Mouse (Mus musculus): ENCODE data around the gene Sptbn4. TPM values are rescaled to one million over a fixed set of nuclear protein-coding genes. Genes with fewer than 3 reads are reported as not detected.

Sptbn4 gene
- polyA plus RNA-seq, 1 experiment from 2014 or later = 0.11 TPM

GRCm38 (mm10) chr7:27378431-27378830, 69.1 kb downstream of the Sptbn4 start:
- WGBS = 24% methylated on average over 4 of the region's 4 CpGs
- no peak overlapping the region for H3K4me3 ChIP-seq
- no peak overlapping the region for H3K4me2 ChIP-seq
- ATAC-seq (replicated peaks; ENCODE audit: insufficient number of reproducible peaks, insufficient read depth, low FRiP score, low read depth) = no peak
- 0 out of 2 replicates have a peak, but pooled peaks cover 3% of the 10 kb centered on the region for H3K4me1 ChIP-seq (replicated peaks)
- H3K27me3 ChIP-seq = peaks cover 59% of the 10 kb centered on the region
- H3K9me3 ChIP-seq (replicated peaks) = no peaks in the 10 kb centered on the region
- H3K27ac ChIP-seq = no peak overlapping the region
- H3K36me3 ChIP-seq = no peaks in the 10 kb centered on the region
- H3K9ac ChIP-seq = no peak overlapping the region

- Histone ChIP-seq H3K9ac (no peak overlapping the region), H3K4me1 (replicated peaks) (peaks cover 8% of the 10 kb centered on the region), H3K9me3 (replicated peaks) (no peaks in the 10 kb centered on the region), H3K27me3 (peaks cover 83% of the 10 kb centered on the region), H3K36me3 (no peaks in the 10 kb centered on the region), H3K4me2 (no peak overlapping the region), H3K4me3 (no peak overlapping the region), H3K27ac (no peak overlapping the region)
- 2% methylated on average over 22 of the region's 22 CpGs for WGBS
- no peak for ATAC-seq (replicated peaks; ENCODE audit: insufficient number of reproducible peaks, insufficient read depth, low FRiP score, low read depth)
These were observed 72.2 kb downstream of the Sptbn4 start for GRCm38 (mm10) chr7:27375274-27375673.

- peak overlapping the region; percentile 12; the same call in 1 of the 2 replicates for H3K4me3 ChIP-seq
- 5% methylated on average over 44 of the region's 44 CpGs for WGBS
- H3K4me1 ChIP-seq (replicated peaks) = peaks cover 15% of the 10 kb centered on the region
- ATAC-seq (replicated peaks; ENCODE audit: insufficient number of reproducible peaks, insufficient read depth, low FRiP score, low read depth) = no peak
- peaks cover 96% of the 10 kb centered on the region for H3K27me3 ChIP-seq
- no peak overlapping the region for H3K27ac ChIP-seq
- no peak overlapping the region for H3K9ac ChIP-seq
- H3K36me3 ChIP-seq = no peaks in the 10 kb centered on the region
- H3K4me2 ChIP-seq = peak overlapping the region; percentile 38
- H3K9me3 ChIP-seq (replicated peaks) = 0 out of 2 replicates have a peak, but pooled peaks cover 4% of the 10 kb centered on the region
These were observed 75.6 kb downstream of the Sptbn4 start for GRCm38 (mm10) chr7:27371715-27372462.

DNA sequence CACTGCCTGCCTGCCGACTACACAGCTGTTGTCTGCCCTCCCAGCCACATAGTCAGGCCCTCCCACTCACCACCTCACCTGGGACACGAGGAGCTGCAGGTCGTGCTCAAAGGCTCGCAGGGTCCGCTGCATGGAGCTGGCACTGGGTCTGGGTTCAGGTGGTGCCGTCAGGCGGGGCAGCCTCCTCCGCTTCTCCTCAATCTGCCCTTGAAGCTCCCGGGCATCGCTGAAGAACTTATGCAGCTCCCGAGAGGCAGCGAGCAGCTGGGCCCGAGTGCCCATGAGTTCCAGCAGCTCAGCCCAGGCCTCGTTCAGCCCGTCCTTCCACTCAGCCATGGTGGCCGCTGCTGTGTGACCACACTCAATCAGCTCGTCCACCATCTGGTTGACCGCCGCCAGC, 78.4 kb downstream of the Sptbn4 start:
- no peak overlapping the region for H3K4me3 ChIP-seq
- peaks cover 21% of the 10 kb centered on the region for H3K4me1 ChIP-seq (replicated peaks)
- WGBS = 80% methylated on average over 19 of the region's 19 CpGs
- no peaks in the 10 kb centered on the region for H3K36me3 ChIP-seq
- no peak overlapping the region for H3K4me2 ChIP-seq
- H3K9me3 ChIP-seq (replicated peaks) = 0 out of 2 replicates have a peak, but pooled peaks cover 4% of the 10 kb centered on the region
- ATAC-seq (replicated peaks; ENCODE audit: insufficient number of reproducible peaks, insufficient read depth, low FRiP score, low read depth) = no peak
- H3K27ac ChIP-seq = no peak overlapping the region
- peaks cover 100% of the 10 kb centered on the region for H3K27me3 ChIP-seq
- H3K9ac ChIP-seq = no peak overlapping the region

DNA sequence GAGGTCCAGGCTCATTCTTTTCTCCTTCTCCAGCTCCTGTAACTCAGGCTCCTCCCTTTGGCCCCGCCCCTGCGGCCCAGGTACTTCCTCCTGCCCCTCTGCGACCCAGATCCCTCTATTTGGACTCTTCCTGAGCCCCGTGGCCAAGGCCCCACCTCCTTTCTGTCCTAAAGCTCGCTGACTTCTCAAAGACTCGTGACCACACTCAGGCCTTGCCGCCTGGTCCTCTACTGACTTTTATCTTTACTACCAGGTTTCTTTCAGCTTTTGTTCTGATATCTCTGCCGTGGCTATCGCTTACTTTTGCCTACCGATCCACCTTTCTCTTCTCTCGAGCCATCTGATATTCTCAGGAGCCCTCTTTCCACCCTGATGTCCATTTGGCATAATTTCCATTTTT, 79.5 kb downstream of the Sptbn4 start:
- no peak overlapping the region for H3K27ac ChIP-seq
- H3K4me1 ChIP-seq (replicated peaks) = peaks cover 26% of the 10 kb centered on the region
- 0 out of 2 replicates have a peak, but pooled peaks cover 4% of the 10 kb centered on the region for H3K9me3 ChIP-seq (replicated peaks)
- 14% methylated on average over 11 of the region's 11 CpGs for WGBS
- peaks cover 100% of the 10 kb centered on the region for H3K27me3 ChIP-seq
- H3K36me3 ChIP-seq = no peaks in the 10 kb centered on the region
- no peak overlapping the region for H3K9ac ChIP-seq
- no peak for ATAC-seq (replicated peaks; ENCODE audit: insufficient number of reproducible peaks, insufficient read depth, low FRiP score, low read depth)
- H3K4me3 ChIP-seq = peak overlapping the region; percentile 7; the same call in 1 of the 2 replicates
- H3K4me2 ChIP-seq = peak overlapping the region; percentile 37; the same call in 1 of the 2 replicates

GRCm38 (mm10) chr7:27366082-27366844, 81.2 kb downstream of the Sptbn4 start:
- Histone ChIP-seq H3K27ac (no peak overlapping the region), H3K4me1 (replicated peaks) (peaks cover 25% of the 10 kb centered on the region), H3K4me3 (no peak overlapping the region), H3K9ac (no peak overlapping the region), H3K9me3 (replicated peaks) (0 out of 2 replicates have a peak, but pooled peaks cover 4% of the 10 kb centered on the region), H3K4me2 (no peak overlapping the region), H3K36me3 (no peaks in the 10 kb centered on the region), H3K27me3 (peaks cover 95% of the 10 kb centered on the region)
- ATAC-seq (replicated peaks; ENCODE audit: insufficient number of reproducible peaks, insufficient read depth, low FRiP score, low read depth) = no peak
- WGBS = 36% methylated on average over 21 of the region's 21 CpGs

DNA sequence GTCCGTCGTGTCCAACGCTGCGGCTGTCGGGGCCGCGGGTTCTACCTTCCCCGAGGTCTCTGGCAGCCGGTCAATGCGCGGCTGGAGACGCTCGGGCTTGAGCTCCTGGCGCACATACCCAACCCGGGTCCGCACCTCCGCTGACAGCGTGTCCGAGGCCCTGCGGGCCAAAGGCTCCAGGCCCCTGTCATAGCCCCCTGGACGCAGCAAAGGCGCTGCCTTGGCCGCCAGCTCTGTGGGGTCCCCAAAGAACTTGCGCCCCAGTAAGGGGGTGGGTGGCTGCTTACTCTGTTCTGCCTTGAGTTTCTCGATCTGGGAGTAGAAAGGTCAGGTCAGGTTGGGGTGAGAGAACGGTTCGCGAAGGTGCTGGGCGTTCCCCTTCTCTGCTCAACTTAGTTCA, 83.1 kb downstream of the Sptbn4 start:
- H3K4me3 ChIP-seq = 0 out of 2 replicates have a peak overlapping the region, but pooled peaks have one; percentile 9
- no peaks in the 10 kb centered on the region for H3K9me3 ChIP-seq (replicated peaks)
- H3K4me1 ChIP-seq (replicated peaks) = peaks cover 25% of the 10 kb centered on the region
- WGBS = 5% methylated on average over 29 of the region's 29 CpGs
- no peak overlapping the region for H3K27ac ChIP-seq
- H3K9ac ChIP-seq = no peak overlapping the region
- H3K4me2 ChIP-seq = peak overlapping the region; percentile 28
- H3K36me3 ChIP-seq = no peaks in the 10 kb centered on the region
- ATAC-seq (replicated peaks; ENCODE audit: insufficient number of reproducible peaks, insufficient read depth, low FRiP score, low read depth) = no peak
- H3K27me3 ChIP-seq = peaks cover 76% of the 10 kb centered on the region

DNA sequence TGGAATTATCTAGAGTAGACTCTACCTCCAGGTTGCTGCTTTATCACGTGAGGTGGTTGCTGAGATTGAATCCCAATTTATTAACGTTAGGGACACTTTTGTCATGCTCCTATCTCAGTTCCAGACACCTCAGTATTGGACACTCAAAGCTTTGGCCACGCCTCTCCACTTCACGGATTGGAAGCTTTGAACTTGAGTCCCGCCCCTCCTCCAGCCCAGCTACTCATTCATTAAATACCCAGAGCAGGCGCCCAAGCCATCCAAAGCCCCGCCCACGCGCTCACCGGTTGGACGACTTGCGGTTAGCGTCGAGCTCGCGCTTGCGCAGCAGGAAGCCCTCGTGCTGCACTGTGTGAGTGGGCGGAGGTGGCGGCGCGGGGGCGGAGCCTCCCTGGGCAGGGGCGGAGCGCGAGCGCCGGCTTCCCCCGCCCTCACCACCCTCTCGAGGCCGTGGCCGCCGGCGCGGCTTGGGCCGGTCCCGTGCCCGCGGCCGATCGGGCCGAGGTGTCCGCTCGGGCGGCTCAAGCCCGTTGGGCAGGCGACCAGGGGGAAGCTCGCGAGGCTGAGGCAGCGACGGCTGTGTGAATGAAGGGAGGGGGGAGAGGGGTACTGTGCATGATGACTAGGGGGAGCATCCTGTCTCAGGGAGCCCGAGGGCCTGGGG, 86.1 kb downstream of the Sptbn4 start:
- H3K4me3 ChIP-seq = peak overlapping the region; percentile 54
- peak overlapping the region; percentile 91 for H3K4me2 ChIP-seq
- WGBS = under 1% methylated on average over 52 of the region's 52 CpGs
- ATAC-seq (replicated peaks; ENCODE audit: insufficient number of reproducible peaks, insufficient read depth, low FRiP score, low read depth) = peak; percentile 94
- no peaks in the 10 kb centered on the region for H3K9me3 ChIP-seq (replicated peaks)
- H3K9ac ChIP-seq = peak overlapping the region; percentile 60
- no peak overlapping the region for H3K27ac ChIP-seq
- H3K36me3 ChIP-seq = no peaks in the 10 kb centered on the region
- peaks cover 47% of the 10 kb centered on the region for H3K27me3 ChIP-seq
- peaks cover 29% of the 10 kb centered on the region for H3K4me1 ChIP-seq (replicated peaks)

DNA sequence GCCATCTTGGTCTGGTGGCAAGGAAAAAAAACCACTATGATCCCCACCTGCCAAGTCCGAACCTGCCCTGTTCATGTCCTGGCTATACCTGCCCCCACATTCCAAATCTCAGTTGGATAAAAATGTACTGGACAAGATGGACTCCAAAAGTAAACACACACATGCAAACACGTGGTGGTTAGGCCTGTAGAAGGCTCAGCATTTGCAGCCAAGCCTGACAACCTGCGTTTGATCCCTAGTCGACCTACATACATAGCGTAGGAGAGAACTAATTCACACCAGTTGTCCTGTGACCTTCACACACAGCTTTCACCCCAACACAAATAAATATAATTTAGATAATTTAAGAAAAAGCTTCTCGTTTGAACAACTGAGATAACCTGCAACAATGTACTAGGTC, 86.7 kb downstream of the Sptbn4 start:
- peaks cover 27% of the 10 kb centered on the region for H3K4me1 ChIP-seq (replicated peaks)
- H3K27me3 ChIP-seq = peaks cover 40% of the 10 kb centered on the region
- peak overlapping the region; percentile 54 for H3K4me3 ChIP-seq
- no peaks in the 10 kb centered on the region for H3K36me3 ChIP-seq
- no peaks in the 10 kb centered on the region for H3K9me3 ChIP-seq (replicated peaks)
- ATAC-seq (replicated peaks; ENCODE audit: insufficient number of reproducible peaks, insufficient read depth, low FRiP score, low read depth) = no peak
- peak overlapping the region; percentile 91 for H3K4me2 ChIP-seq
- no peak overlapping the region for H3K27ac ChIP-seq
- H3K9ac ChIP-seq = no peak overlapping the region
- WGBS = 46% methylated on average over 6 of the region's 6 CpGs

GRCm38 (mm10) chr7:27359706-27360358, 87.7 kb downstream of the Sptbn4 start:
- H3K36me3 ChIP-seq = no peaks in the 10 kb centered on the region
- H3K4me2 ChIP-seq = no peak overlapping the region
- no peak for ATAC-seq (replicated peaks; ENCODE audit: insufficient number of reproducible peaks, insufficient read depth, low FRiP score, low read depth)
- no peak overlapping the region for H3K4me3 ChIP-seq
- H3K27me3 ChIP-seq = peaks cover 31% of the 10 kb centered on the region
- peaks cover 33% of the 10 kb centered on the region for H3K4me1 ChIP-seq (replicated peaks)
- WGBS = 81% methylated on average over 9 of the region's 9 CpGs
- no peaks in the 10 kb centered on the region for H3K9me3 ChIP-seq (replicated peaks)
- no peak overlapping the region for H3K27ac ChIP-seq
- H3K9ac ChIP-seq = no peak overlapping the region

- H3K4me1 ChIP-seq (replicated peaks) = peaks cover 36% of the 10 kb centered on the region
- H3K9ac ChIP-seq = no peak overlapping the region
- 69% methylated on average over 2 of the region's 2 CpGs for WGBS
- H3K36me3 ChIP-seq = no peaks in the 10 kb centered on the region
- ATAC-seq (replicated peaks; ENCODE audit: insufficient number of reproducible peaks, insufficient read depth, low FRiP score, low read depth) = no peak
- no peak overlapping the region for H3K4me3 ChIP-seq
- H3K9me3 ChIP-seq (replicated peaks) = no peaks in the 10 kb centered on the region
- H3K27me3 ChIP-seq = peaks cover 24% of the 10 kb centered on the region
- no peak overlapping the region for H3K27ac ChIP-seq
- no peak overlapping the region for H3K4me2 ChIP-seq
These were observed 88.3 kb downstream of the Sptbn4 start for GRCm38 (mm10) chr7:27359162-27359561.

Measured in heart, embryonic 15.5 days (tissue).